Mouse (Mus musculus): Measurements from ENCODE around the gene Pik3ca.
"Not testable (repeated sequence)": the region's sequence is repeated elsewhere in the genome, so short reads cannot be mapped to it uniquely, and the experiment has no call there.

The Pik3ca gene

GRCm38 (mm10) chr3:32402990-32403885 lies 5.8 kb downstream of the Pik3ca start:
- DNase-seq: no peak

- DNase-seq: no peak
Observed at GRCm38 (mm10) chr3:32405699-32406098, 8.2 kb downstream of the Pik3ca start.

- no peak for DNase-seq
Observed at GRCm38 (mm10) chr3:32406804-32407203, 9.3 kb downstream of the Pik3ca start.

- no peak for DNase-seq
Observed at GRCm38 (mm10) chr3:32408811-32409273, 11.4 kb downstream of the Pik3ca start.

GRCm38 (mm10) chr3:32412502-32413044 lies 15.1 kb downstream of the Pik3ca start:
- DNase-seq: no peak

- DNase-seq: no peak
Observed at GRCm38 (mm10) chr3:32414381-32414780, 16.9 kb downstream of the Pik3ca start.

- no peak for DNase-seq
Observed at GRCm38 (mm10) chr3:32415370-32416309, 18.2 kb downstream of the Pik3ca start.

- DNase-seq: no peak
Observed at GRCm38 (mm10) chr3:32417751-32418211, 20.3 kb downstream of the Pik3ca start.

GRCm38 (mm10) chr3:32419866-32420265 lies 22.4 kb downstream of the Pik3ca start:
- no peak for DNase-seq

- no peak for DNase-seq
Observed at GRCm38 (mm10) chr3:32421115-32422054, 23.9 kb downstream of the Pik3ca start.

- DNase-seq: no peak
Observed at GRCm38 (mm10) chr3:32427695-32428094, 30.2 kb downstream of the Pik3ca start.

- no peak for DNase-seq
Observed at GRCm38 (mm10) chr3:32428361-32428760, 30.9 kb downstream of the Pik3ca start.

- DNase-seq: no peak
Observed at GRCm38 (mm10) chr3:32428921-32429320, 31.4 kb downstream of the Pik3ca start.

GRCm38 (mm10) chr3:32429351-32429750 lies 31.9 kb downstream of the Pik3ca start:
- not testable (repeated sequence) for DNase-seq

- no peak for DNase-seq
Observed at GRCm38 (mm10) chr3:32430394-32430793, 32.9 kb downstream of the Pik3ca start.

GRCm38 (mm10) chr3:32434016-32434415 lies 36.5 kb downstream of the Pik3ca start:
- no peak for DNase-seq

- no peak for DNase-seq
Observed at GRCm38 (mm10) chr3:32436101-32436500, 38.6 kb downstream of the Pik3ca start.

- no peak for DNase-seq
Observed at GRCm38 (mm10) chr3:32437297-32437696, 39.8 kb downstream of the Pik3ca start.

GRCm38 (mm10) chr3:32437820-32438219 lies 40.3 kb downstream of the Pik3ca start:
- no peak for DNase-seq

- no peak for DNase-seq
Observed at GRCm38 (mm10) chr3:32438716-32439115, 41.2 kb downstream of the Pik3ca start.

GRCm38 (mm10) chr3:32441710-32442109 lies 44.2 kb downstream of the Pik3ca start:
- DNase-seq: no peak
